Mouse (Mus musculus): ENCODE results near the gene Cyb5r1. TPM values are rescaled to one million over a fixed set of nuclear protein-coding genes. Genes with fewer than 3 reads are reported as not detected.

Cyb5r1 gene
- total and polyA plus RNA-seq, 3 experiments: 17.5 to 43.6 (median 38.1) TPM

- dilution Hi-C loops (cut with MboI; ENCODE audit: extremely low pct_ligation_motif_present, extremely low pct_unique_long_range_greater_than_20kb, low sequenced_read_pairs): no loop called here
- no peak overlapping the region for H3K27ac ChIP-seq (ENCODE audit: insufficient read depth, low read depth)
- no peaks in the 10 kb centered on the region for H3K79me2 ChIP-seq (replicated peaks; ENCODE audit: control insufficient read depth, extremely low read depth, insufficient read depth, poor library complexity, severe bottlenecking)
- DNase-seq (ENCODE audit: extremely low read depth): no peak
- no peaks in the 10 kb centered on the region for H3K36me3 ChIP-seq (replicated peaks in 1 of 2; ENCODE audit: control insufficient read depth in 1 of 2, insufficient read depth in 1 of 2, low read length in 1 of 2)
- H3K9me3 ChIP-seq (replicated peaks; ENCODE audit: low read length): peaks cover 22% of the 10 kb centered on the region
- H3K4me1 ChIP-seq (ENCODE audit: control insufficient read depth in 1 of 2, insufficient read depth in 2 of 2): no peaks in the 10 kb centered on the region
- H3K4me3 ChIP-seq (replicated peaks in 1 of 3; ENCODE audit: low read depth in 2 of 3, low read length in 2 of 3, poor library complexity in 1 of 3): no peak overlapping the region
- peaks cover 22% of the 10 kb centered on the region for H3K27me3 ChIP-seq (replicated peaks)
- in situ Hi-C loops (cut with MboI; ENCODE audit: low pct_ligation_motif_present, low pct_unique_long_range_greater_than_20kb, low sequenced_read_pairs): no loop called here
- no peak overlapping the region for H3K9ac ChIP-seq (ENCODE audit: insufficient read depth, low read depth)
- TF ChIP-seq USF1 (IDR thresholded peaks at IDR 0.05; ENCODE audit: low read depth, low read length) (no peak), CHD1 (IDR thresholded peaks at IDR 0.05; ENCODE audit: low read depth, low read length) (no peak), RCOR1 (conservative IDR thresholded peaks at IDR 0.05; ENCODE audit: low read depth, low read length) (no peak), MXI1 (IDR thresholded peaks at IDR 0.05; ENCODE audit: low read depth, low read length) (no peak), POLR2A (IDR thresholded peaks at IDR 0.05; ENCODE audit: low read depth, low read length) (no peak), IRF4 (IDR thresholded peaks at IDR 0.05; ENCODE audit: low read depth, low read length) (no peak), HCFC1 (IDR thresholded peaks at IDR 0.05; ENCODE audit: low read depth, low read length) (no peak), KAT2A (IDR thresholded peaks at IDR 0.05; ENCODE audit: insufficient replicate concordance, low read length) (no peak), PAX5 (IDR thresholded peaks at IDR 0.05; ENCODE audit: low read length) (no peak), MAX (IDR thresholded peaks at IDR 0.05; ENCODE audit: low read length) (no peak), EP300 (IDR thresholded peaks at IDR 0.05; ENCODE audit: low read length) (no peak), MEF2A (IDR thresholded peaks at IDR 0.05; ENCODE audit: borderline replicate concordance, low read depth, low read length) (no peak), USF2 (conservative IDR thresholded peaks at IDR 0.05; ENCODE audit: low read depth, low read length) (no peak), POLR2AphosphoS2 (IDR thresholded peaks at IDR 0.05; ENCODE audit: low read depth, low read length) (no peak), ETS1 (conservative IDR thresholded peaks at IDR 0.05; ENCODE audit: low read depth, low read length) (no peak), ZC3H11A (IDR thresholded peaks at IDR 0.05; ENCODE audit: low read depth, low read length) (no peak), SIN3A (IDR thresholded peaks at IDR 0.05; ENCODE audit: low read length) (no peak), TCF12 (IDR thresholded peaks at IDR 0.05; ENCODE audit: low read depth, low read length) (no peak), TBP (conservative IDR thresholded peaks at IDR 0.05; ENCODE audit: low read depth, low read length) (no peak), GABPA (IDR thresholded peaks at IDR 0.05; ENCODE audit: insufficient replicate concordance, low read depth, low read length) (no peak)
- no peak overlapping the region for H3K4me2 ChIP-seq (ENCODE audit: insufficient read depth, low read depth, poor library complexity, severe bottlenecking)
These were observed 31.2 kb upstream of the Cyb5r1 start for GRCm38 (mm10) chr1:134374124-134374523.

- Histone ChIP-seq H3K9me3 (replicated peaks; ENCODE audit: low read length) (peaks cover 7% of the 10 kb centered on the region), H3K27me3 (replicated peaks) (peaks cover 40% of the 10 kb centered on the region), H3K36me3 (replicated peaks in 1 of 2; ENCODE audit: control insufficient read depth in 1 of 2, insufficient read depth in 1 of 2, low read length in 1 of 2) (no peaks in the 10 kb centered on the region), H3K4me3 (replicated peaks in 1 of 3; ENCODE audit: low read depth in 2 of 3, low read length in 2 of 3, poor library complexity in 1 of 3) (no peak overlapping the region), H3K27ac (ENCODE audit: insufficient read depth, low read depth) (no peak overlapping the region), H3K9ac (ENCODE audit: insufficient read depth, low read depth) (no peak overlapping the region), H3K4me2 (ENCODE audit: insufficient read depth, low read depth, poor library complexity, severe bottlenecking) (no peak overlapping the region), H3K79me2 (replicated peaks; ENCODE audit: control insufficient read depth, extremely low read depth, insufficient read depth, poor library complexity, severe bottlenecking) (no peaks in the 10 kb centered on the region), H3K4me1 (ENCODE audit: control insufficient read depth in 1 of 2, insufficient read depth in 2 of 2) (no peaks in the 10 kb centered on the region)
- TF ChIP-seq PAX5 (IDR thresholded peaks at IDR 0.05; ENCODE audit: low read length): no peak
- TF ChIP-seq NELFE (IDR thresholded peaks at IDR 0.05; ENCODE audit: low read depth, low read length): no peak
- TF ChIP-seq MXI1 (IDR thresholded peaks at IDR 0.05; ENCODE audit: low read depth, low read length): no peak
- TF ChIP-seq USF2 (conservative IDR thresholded peaks at IDR 0.05; ENCODE audit: low read depth, low read length): no peak
- TF ChIP-seq MAX (IDR thresholded peaks at IDR 0.05; ENCODE audit: low read length): no peak
- TF ChIP-seq MEF2A (IDR thresholded peaks at IDR 0.05; ENCODE audit: borderline replicate concordance, low read depth, low read length): no peak
- no peak for TF ChIP-seq KAT2A (IDR thresholded peaks at IDR 0.05; ENCODE audit: insufficient replicate concordance, low read length)
- TF ChIP-seq MYC (IDR thresholded peaks at IDR 0.05; ENCODE audit: low read depth, low read length): no peak
- TF ChIP-seq ELF1 (IDR thresholded peaks at IDR 0.05; ENCODE audit: low read depth, low read length): no peak
- DNase-seq (ENCODE audit: extremely low read depth): no peak
- dilution Hi-C loops (cut with MboI; ENCODE audit: extremely low pct_ligation_motif_present, extremely low pct_unique_long_range_greater_than_20kb, low sequenced_read_pairs): no loop called here
- in situ Hi-C loops (cut with MboI; ENCODE audit: low pct_ligation_motif_present, low pct_unique_long_range_greater_than_20kb, low sequenced_read_pairs): no loop called here
These were observed 24.3 kb upstream of the Cyb5r1 start for GRCm38 (mm10) chr1:134381051-134381450.
